Mouse (Mus musculus): ENCODE results near the gene Rev3l.

Gene Rev3l

GRCm38 (mm10) chr10:39731736-39732265 lies at the start of gene Rev3l:
TSS of gene Rev3l (plus strand) at chr10:39732118.
- DNase-seq (ENCODE audit: low read depth, low spot score) = peak; percentile 94
- H3K27me3 ChIP-seq (ENCODE audit: control insufficient read depth, insufficient read depth, low read length, poor library complexity, severe bottlenecking) = no peaks in the 10 kb centered on the region

GRCm38 (mm10) chr10:39682556-39682955 lies 49.4 kb upstream of the Rev3l start:
- DNase-seq (ENCODE audit: low read depth, low spot score) = no peak
- Histone ChIP-seq H3K36me3 (ENCODE audit: control insufficient read depth, insufficient read depth, low read length, poor library complexity, severe bottlenecking) (0 out of 2 replicates have a peak, but pooled peaks cover 2% of the 10 kb centered on the region), H3K27me3 (ENCODE audit: control insufficient read depth, insufficient read depth, low read length, poor library complexity, severe bottlenecking) (no peaks in the 10 kb centered on the region)

More at GRCm38 (mm10) chr10:39731736-39732265, at the start of gene Rev3l:
- H3K36me3 ChIP-seq (ENCODE audit: control insufficient read depth, insufficient read depth, low read length, poor library complexity, severe bottlenecking) = no peaks in the 10 kb centered on the region

GRCm38 (mm10) chr10:39683481-39683880 lies 48.4 kb upstream of the Rev3l start:
- no peak for DNase-seq (ENCODE audit: low read depth, low spot score)
- no peaks in the 10 kb centered on the region for H3K27me3 ChIP-seq (ENCODE audit: control insufficient read depth, insufficient read depth, low read length, poor library complexity, severe bottlenecking)

GRCm38 (mm10) chr10:39686811-39687210 lies 45.1 kb upstream of the Rev3l start:
- 0 out of 2 replicates have a peak, but pooled peaks cover 2% of the 10 kb centered on the region for H3K36me3 ChIP-seq (ENCODE audit: control insufficient read depth, insufficient read depth, low read length, poor library complexity, severe bottlenecking)
- H3K27me3 ChIP-seq (ENCODE audit: control insufficient read depth, insufficient read depth, low read length, poor library complexity, severe bottlenecking) = no peaks in the 10 kb centered on the region
- peak; percentile 81 for DNase-seq (ENCODE audit: low read depth, low spot score)

More at GRCm38 (mm10) chr10:39683481-39683880, 48.4 kb upstream of the Rev3l start:
- 0 out of 2 replicates have a peak, but pooled peaks cover 2% of the 10 kb centered on the region for H3K36me3 ChIP-seq (ENCODE audit: control insufficient read depth, insufficient read depth, low read length, poor library complexity, severe bottlenecking)

- 0 out of 2 replicates have a peak, but pooled peaks cover 2% of the 10 kb centered on the region for H3K36me3 ChIP-seq (ENCODE audit: control insufficient read depth, insufficient read depth, low read length, poor library complexity, severe bottlenecking)
- H3K27me3 ChIP-seq (ENCODE audit: control insufficient read depth, insufficient read depth, low read length, poor library complexity, severe bottlenecking) = no peaks in the 10 kb centered on the region
- DNase-seq (ENCODE audit: low read depth, low spot score) = no peak
These were observed 44.1 kb upstream of the Rev3l start for GRCm38 (mm10) chr10:39687851-39688250.

GRCm38 (mm10) chr10:39691351-39692064 lies 40.4 kb upstream of the Rev3l start:
- peak; percentile 18 for DNase-seq (ENCODE audit: low read depth, low spot score)
- Histone ChIP-seq H3K36me3 (ENCODE audit: control insufficient read depth, insufficient read depth, low read length, poor library complexity, severe bottlenecking) (no peaks in the 10 kb centered on the region), H3K27me3 (ENCODE audit: control insufficient read depth, insufficient read depth, low read length, poor library complexity, severe bottlenecking) (no peaks in the 10 kb centered on the region)

- DNase-seq (ENCODE audit: low read depth, low spot score) = no peak
- Histone ChIP-seq H3K27me3 (ENCODE audit: control insufficient read depth, insufficient read depth, low read length, poor library complexity, severe bottlenecking) (no peaks in the 10 kb centered on the region), H3K36me3 (ENCODE audit: control insufficient read depth, insufficient read depth, low read length, poor library complexity, severe bottlenecking) (no peaks in the 10 kb centered on the region)
These were observed 39.8 kb upstream of the Rev3l start for GRCm38 (mm10) chr10:39692152-39692551.

GRCm38 (mm10) chr10:39707717-39708510 lies 24.0 kb upstream of the Rev3l start:
- no peaks in the 10 kb centered on the region for H3K27me3 ChIP-seq (ENCODE audit: control insufficient read depth, insufficient read depth, low read length, poor library complexity, severe bottlenecking)
- no peak for DNase-seq (ENCODE audit: low read depth, low spot score)
- no peaks in the 10 kb centered on the region for H3K36me3 ChIP-seq (ENCODE audit: control insufficient read depth, insufficient read depth, low read length, poor library complexity, severe bottlenecking)

GRCm38 (mm10) chr10:39716936-39717335 lies 15.0 kb upstream of the Rev3l start:
- DNase-seq (ENCODE audit: low read depth, low spot score) = no peak
- Histone ChIP-seq H3K27me3 (ENCODE audit: control insufficient read depth, insufficient read depth, low read length, poor library complexity, severe bottlenecking) (no peaks in the 10 kb centered on the region), H3K36me3 (ENCODE audit: control insufficient read depth, insufficient read depth, low read length, poor library complexity, severe bottlenecking) (no peaks in the 10 kb centered on the region)

GRCm38 (mm10) chr10:39730976-39731735 lies 762 bp upstream of the Rev3l start:
- DNase-seq (ENCODE audit: low read depth, low spot score) = peak; percentile 92
- no peaks in the 10 kb centered on the region for H3K36me3 ChIP-seq (ENCODE audit: control insufficient read depth, insufficient read depth, low read length, poor library complexity, severe bottlenecking)
- no peaks in the 10 kb centered on the region for H3K27me3 ChIP-seq (ENCODE audit: control insufficient read depth, insufficient read depth, low read length, poor library complexity, severe bottlenecking)

GRCm38 (mm10) chr10:39732266-39733100 lies 565 bp downstream of the Rev3l start:
- Histone ChIP-seq H3K36me3 (ENCODE audit: control insufficient read depth, insufficient read depth, low read length, poor library complexity, severe bottlenecking) (no peaks in the 10 kb centered on the region), H3K27me3 (ENCODE audit: control insufficient read depth, insufficient read depth, low read length, poor library complexity, severe bottlenecking) (no peaks in the 10 kb centered on the region)
- DNase-seq (ENCODE audit: low read depth, low spot score) = peak; percentile 82

GRCm38 (mm10) chr10:39733101-39733399 lies 1.1 kb downstream of the Rev3l start:
- DNase-seq (ENCODE audit: low read depth, low spot score) = no peak
- Histone ChIP-seq H3K27me3 (ENCODE audit: control insufficient read depth, insufficient read depth, low read length, poor library complexity, severe bottlenecking) (no peaks in the 10 kb centered on the region), H3K36me3 (ENCODE audit: control insufficient read depth, insufficient read depth, low read length, poor library complexity, severe bottlenecking) (no peaks in the 10 kb centered on the region)

- Histone ChIP-seq H3K27me3 (ENCODE audit: control insufficient read depth, insufficient read depth, low read length, poor library complexity, severe bottlenecking) (no peaks in the 10 kb centered on the region), H3K36me3 (ENCODE audit: control insufficient read depth, insufficient read depth, low read length, poor library complexity, severe bottlenecking) (no peaks in the 10 kb centered on the region)
- peak; percentile 7 for DNase-seq (ENCODE audit: low read depth, low spot score)
These were observed 1.6 kb downstream of the Rev3l start for GRCm38 (mm10) chr10:39733421-39733930.

GRCm38 (mm10) chr10:39736187-39736586 lies 4.3 kb downstream of the Rev3l start:
- H3K36me3 ChIP-seq (ENCODE audit: control insufficient read depth, insufficient read depth, low read length, poor library complexity, severe bottlenecking) = no peaks in the 10 kb centered on the region
- H3K27me3 ChIP-seq (ENCODE audit: control insufficient read depth, insufficient read depth, low read length, poor library complexity, severe bottlenecking) = no peaks in the 10 kb centered on the region
- DNase-seq (ENCODE audit: low read depth, low spot score) = no peak
